Mouse (Mus musculus): ENCODE results near the gene Notch3. TPM values are rescaled to one million over a fixed set of nuclear protein-coding genes. Genes with fewer than 3 reads are reported as not detected.

The Notch3 gene
- total and polyA plus RNA-seq, 3 experiments, result 0.08 to 0.50 TPM; not detected in 1

- peaks cover 0 to 10% of the 10 kb centered on the region in 2 experiments; a peak in 1 of 4 replicates for H3K36me3 ChIP-seq (ENCODE audit: control insufficient read depth in 1 of 2, insufficient read depth in 2 of 2, low read length in 2 of 2)
- H3K27me3 ChIP-seq (ENCODE audit: control insufficient read depth in 1 of 2, insufficient read depth in 2 of 2, low read length in 2 of 2), result no peaks in the 10 kb centered on the region
- DNase-seq (ENCODE audit: low read depth, low spot score), result peak; percentile 79
- no peaks in the 10 kb centered on the region for H3K79me2 ChIP-seq (ENCODE audit: control insufficient read depth, insufficient read depth, low read length, poor library complexity)
- peaks cover 1 to 12% of the 10 kb centered on the region in 2 experiments for H3K4me1 ChIP-seq (ENCODE audit: control insufficient read depth in 1 of 2, insufficient read depth in 2 of 2, low read length in 2 of 2)
- no peaks in the 10 kb centered on the region for H3K9me3 ChIP-seq (replicated peaks; ENCODE audit: insufficient read depth, low read length)
- TF ChIP-seq RCOR1 (IDR thresholded peaks at IDR 0.05; ENCODE audit: low read depth, low read length) (no peak), MEF2A (IDR thresholded peaks at IDR 0.05; ENCODE audit: extremely low read depth, insufficient replicate concordance, low read depth, low read length, poor library complexity, severe bottlenecking) (no peak), POLR2AphosphoS2 (IDR thresholded peaks at IDR 0.05; ENCODE audit: low read length) (no peak), SMC3 (IDR thresholded peaks at IDR 0.05; ENCODE audit: low read depth, low read length) (no peak), UBTF (IDR thresholded peaks at IDR 0.05; ENCODE audit: borderline replicate concordance, insufficient read depth, low read depth, low read length) (no peak), KAT2A (conservative IDR thresholded peaks at IDR 0.05; ENCODE audit: low read depth, low read length) (no peak), HCFC1 (IDR thresholded peaks at IDR 0.05; ENCODE audit: low read depth, low read length) (no peak), MYC (IDR thresholded peaks at IDR 0.05; ENCODE audit: low read depth, low read length) (peak; percentile 72; the same call in 1 of the 2 replicates), ZMIZ1 (IDR thresholded peaks at IDR 0.05; ENCODE audit: low read depth, low read length) (no peak), NELFE (IDR thresholded peaks at IDR 0.05; ENCODE audit: low read depth, low read length) (peak; percentile 57), TAL1 (IDR thresholded peaks at IDR 0.05; ENCODE audit: low read length) (no peak), MAZ (IDR thresholded peaks at IDR 0.05; ENCODE audit: low read depth, low read length) (no peak), GATA1 (IDR thresholded peaks at IDR 0.05; ENCODE audit: low read depth, low read length) (no peak), MYB (IDR thresholded peaks at IDR 0.05; ENCODE audit: low read depth, low read length) (no peak), POLR2A (IDR thresholded peaks at IDR 0.05; ENCODE audit: control insufficient read depth in 1 of 2, insufficient read depth in 1 of 2, low read depth in 1 of 2, low read length in 2 of 2, poor library complexity in 1 of 2) (peak in 1 of 2 experiments; percentile 61; a peak in 2 of 4 replicates), MXI1 (IDR thresholded peaks at IDR 0.05; ENCODE audit: low read depth, low read length) (no peak; the same call in 1 of the 2 replicates), USF1 (IDR thresholded peaks at IDR 0.05; ENCODE audit: low read depth, low read length) (no peak), NRF1 (IDR thresholded peaks at IDR 0.05; ENCODE audit: insufficient read depth, low read depth, low read length, poor library complexity, severe bottlenecking) (no peak), JUND (IDR thresholded peaks at IDR 0.05; ENCODE audit: low read depth, low read length) (no peak), E2F4 (IDR thresholded peaks at IDR 0.05; ENCODE audit: borderline replicate concordance, low read depth, low read length) (no peak), ZKSCAN1 (IDR thresholded peaks at IDR 0.05; ENCODE audit: low read depth, low read length) (no peak), ZNF384 (IDR thresholded peaks at IDR 0.05; ENCODE audit: low read depth, low read length) (no peak), MAX (IDR thresholded peaks at IDR 0.05; ENCODE audit: low read length) (no peak), CTCF (IDR thresholded peaks at IDR 0.05 in 2 of 3, conservative IDR thresholded peaks at IDR 0.05 in 1 of 3; ENCODE audit: control insufficient read depth in 1 of 3, insufficient read depth in 1 of 3, low read depth in 2 of 3, low read length in 3 of 3, poor library complexity in 1 of 3, severe bottlenecking in 1 of 3) (no peak), TBP (IDR thresholded peaks at IDR 0.05; ENCODE audit: low read depth, low read length) (peak; percentile 32; the same call in 1 of the 2 replicates), POLR2AphosphoS5 (IDR thresholded peaks at IDR 0.05; ENCODE audit: borderline replicate concordance, low read depth, low read length) (no peak), EP300 (IDR thresholded peaks at IDR 0.05; ENCODE audit: low read depth in 1 of 2, low read length in 2 of 2) (no peak), USF2 (IDR thresholded peaks at IDR 0.05; ENCODE audit: borderline replicate concordance in 1 of 2, insufficient read depth in 1 of 2, low read depth in 1 of 2, low read length in 2 of 2) (no peak), ETS1 (IDR thresholded peaks at IDR 0.05; ENCODE audit: low read depth, low read length) (no peak), GABPA (IDR thresholded peaks at IDR 0.05; ENCODE audit: low read depth, low read length) (no peak), SIN3A (IDR thresholded peaks at IDR 0.05; ENCODE audit: low read length) (no peak), ELF1 (IDR thresholded peaks at IDR 0.05; ENCODE audit: low read depth, low read length) (no peak), CHD1 (IDR thresholded peaks at IDR 0.05; ENCODE audit: low read depth, low read length) (no peak)
- no peak overlapping the region for H3K9ac ChIP-seq (ENCODE audit: control insufficient read depth, low read depth, low read length, poor library complexity, severe bottlenecking)
- H3K4me3 ChIP-seq (ENCODE audit: control insufficient read depth in 1 of 2, insufficient read depth in 1 of 2, low read depth in 2 of 2, low read length in 2 of 2), result no peak overlapping the region
- H3K27ac ChIP-seq (ENCODE audit: control insufficient read depth, low read depth, low read length), result no peak overlapping the region
Measured at GRCm38 (mm10) chr17:32087069-32087468, 79.6 kb downstream of the Notch3 start.

Measured in MEL (cell line).